Mouse (Mus musculus) embryonic fibroblast, embryonic 13.5 days (primary cell): ENCODE results near the gene Phf23.

ENCODE experiments used
- CTCF ChIP-seq: IDR thresholded peaks from 2 replicates; pipeline ENCODE4 v1.5.1; 2011; ENCODE audit warnings: mild to moderate bottlenecking, control low read depth, low read length, moderate library complexity, borderline replicate concordance; ENCODE audit not compliant: insufficient read depth
- POLR2A ChIP-seq: IDR thresholded peaks from 2 replicates; pipeline ENCODE4 v1.6.1; 2011; ENCODE audit warnings: low read depth, mild to moderate bottlenecking, control low read depth, low read length, moderate library complexity

DNA sequence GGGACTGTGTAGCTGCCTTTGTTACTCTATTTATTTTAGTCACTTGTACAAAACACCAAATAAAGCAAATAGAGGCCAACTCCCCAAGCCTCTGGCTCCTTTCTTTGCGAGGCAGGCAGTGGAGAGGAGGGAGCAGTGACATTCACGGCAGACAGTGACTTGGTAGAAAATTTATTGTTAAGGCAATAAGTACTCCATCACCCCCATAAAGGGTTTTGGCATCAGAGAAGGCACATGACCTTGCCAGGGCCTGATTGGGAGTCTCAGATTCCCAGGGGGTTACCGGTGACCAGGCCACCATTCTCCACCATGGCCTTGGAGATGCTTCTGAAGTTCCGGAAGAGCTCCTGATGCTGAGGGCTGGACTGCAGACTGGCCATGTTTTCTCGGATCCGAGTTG, 14.5 kb downstream of the Phf23 start:
- TF ChIP-seq CTCF (no peak), POLR2A (no peak)
